Mouse (Mus musculus): ENCODE data around the gene Gm9117. TPM values are rescaled to one million over a fixed set of nuclear protein-coding genes. Genes with fewer than 3 reads are reported as not detected.
"Not testable (repeated sequence)": the region's sequence is repeated elsewhere in the genome, so short reads cannot be mapped to it uniquely, and the experiment has no call there.

The Gm9117 gene
- polyA plus RNA-seq (2015; fragmentation: Nextera tagmentation; extraction: Ambion mirVana): 0.20 and 0.37 TPM in 2 replicates

DNA sequence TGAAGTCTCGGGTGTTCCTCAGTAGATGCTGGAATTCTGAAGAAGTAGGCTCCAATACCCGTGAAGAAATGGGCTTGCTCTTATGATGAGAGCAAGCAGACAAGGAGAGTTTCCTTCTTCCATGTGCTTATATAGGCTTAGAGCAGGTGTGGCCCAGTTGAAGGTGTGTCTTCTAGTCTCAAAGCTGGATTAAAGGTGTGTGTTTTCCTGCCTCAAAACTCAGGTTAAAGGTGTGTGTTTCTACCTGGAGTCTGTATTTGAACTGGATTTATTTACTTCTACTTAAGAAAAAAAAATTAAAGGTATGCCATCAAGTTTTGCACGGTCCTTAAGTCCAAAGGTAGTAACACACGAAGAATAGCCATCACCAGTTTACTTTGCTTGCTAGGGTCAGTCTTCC is at the start of gene Gm9117:
Gm9117 (minus strand) TSS at position 101 of the 400 bp plus-strand sequence.
- H3K9me3 ChIP-seq; H3K4me2 ChIP-seq (replicated peaks); H3K27ac ChIP-seq; H3K27me3 ChIP-seq (replicated peaks); ATAC-seq; H3K4me3 ChIP-seq (replicated peaks); H3K9ac ChIP-seq; H3K4me1 ChIP-seq (replicated peaks); H3K36me3 ChIP-seq: not testable (repeated sequence)
- 75% methylated on average over 4 of the region's 4 CpGs for WGBS

DNA sequence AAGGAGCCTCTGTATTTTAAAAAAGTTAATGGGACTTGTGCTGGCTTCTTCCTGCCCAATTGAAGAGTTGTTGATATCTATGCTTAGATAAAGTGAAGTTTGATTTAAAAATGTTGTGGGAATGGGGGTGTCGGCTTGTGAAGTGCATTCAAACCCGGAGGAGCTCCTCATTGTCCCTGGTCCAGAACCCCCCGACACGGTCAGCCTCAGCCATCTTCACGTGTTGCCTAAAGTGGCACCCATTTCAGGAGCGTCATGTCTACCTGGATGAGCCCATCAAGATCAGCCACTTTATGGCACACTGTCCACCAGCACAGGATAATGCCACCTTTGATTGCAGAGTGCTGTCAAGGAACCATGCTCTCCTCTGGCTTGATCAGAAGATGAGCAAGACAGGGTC is 25.6 kb upstream of the Gm9117 start:
- not testable (repeated sequence) for H3K27me3 ChIP-seq (replicated peaks); H3K9ac ChIP-seq; H3K4me2 ChIP-seq (replicated peaks); H3K9me3 ChIP-seq; H3K36me3 ChIP-seq; H3K4me3 ChIP-seq (replicated peaks); H3K27ac ChIP-seq; ATAC-seq; H3K4me1 ChIP-seq (replicated peaks)
- 87% methylated on average over 6 of the region's 6 CpGs for WGBS

DNA sequence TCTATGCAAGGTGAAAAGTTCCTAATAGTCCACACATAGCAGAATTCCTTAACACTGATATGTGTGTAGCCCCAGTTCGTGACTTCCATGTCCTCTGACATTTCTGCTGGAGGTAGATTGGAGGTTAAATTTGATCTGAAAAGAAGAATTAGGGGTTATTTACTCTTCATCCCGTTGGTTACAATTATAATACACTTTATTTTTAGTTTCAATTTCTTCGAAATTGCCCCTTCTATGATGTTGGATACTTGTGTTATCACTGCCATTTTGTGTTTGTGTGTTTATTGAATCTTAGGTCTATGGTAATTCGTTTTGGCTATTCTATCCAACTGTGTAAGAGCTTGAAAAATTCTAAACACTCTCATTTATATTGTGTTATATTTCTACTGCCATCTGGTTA is 17.9 kb upstream of the Gm9117 start, which contains the start of gene Tdpoz5:
Tdpoz5 (minus strand) TSS at position 101 of the 400 bp plus-strand sequence.
- not testable (repeated sequence) for H3K9me3 ChIP-seq; H3K4me1 ChIP-seq (replicated peaks); H3K27me3 ChIP-seq (replicated peaks); H3K9ac ChIP-seq; H3K36me3 ChIP-seq; H3K4me2 ChIP-seq (replicated peaks); H3K27ac ChIP-seq; ATAC-seq; H3K4me3 ChIP-seq (replicated peaks)
- WGBS: 74% methylated on average over 3 of the region's 4 CpGs

DNA sequence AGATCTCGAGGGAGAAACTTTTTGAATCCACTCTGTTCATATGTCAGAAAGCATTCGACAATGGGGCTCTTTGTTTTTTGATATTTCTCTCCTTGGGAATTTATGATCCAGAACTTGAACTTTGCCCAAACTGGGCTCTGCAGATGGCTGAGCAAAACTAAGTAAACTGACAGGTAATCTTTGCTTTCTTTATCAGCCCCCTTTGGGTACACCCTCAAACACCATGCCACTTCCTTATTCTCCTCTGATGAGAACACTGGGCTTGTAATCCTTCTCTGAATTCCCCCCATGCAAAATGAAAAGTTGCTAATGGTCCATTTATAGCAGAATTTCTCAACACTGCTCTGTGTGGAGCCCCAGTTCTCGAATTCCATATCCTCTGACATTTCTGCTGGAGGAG is 5.0 kb downstream of the Gm9117 start:
- not testable (repeated sequence) for H3K27me3 ChIP-seq (replicated peaks); H3K27ac ChIP-seq; H3K9me3 ChIP-seq; H3K9ac ChIP-seq; H3K4me2 ChIP-seq (replicated peaks); H3K4me1 ChIP-seq (replicated peaks); H3K4me3 ChIP-seq (replicated peaks); H3K36me3 ChIP-seq
- peak; percentile 96 for ATAC-seq
- WGBS: 33% methylated on average over 1 of the region's 3 CpGs

Other genes with a start within 250 kb of the Gm9117 start
- gene Gm5773, start 170.5 kb downstream of the Gm9117 start, polyA plus RNA-seq (2015; fragmentation: Nextera tagmentation; extraction: Ambion mirVana): not detected in 2 replicates
- not detected in 2 replicates for gene Tdpoz4, start 147.1 kb downstream of the Gm9117 start, polyA plus RNA-seq (2015; fragmentation: Nextera tagmentation; extraction: Ambion mirVana)
- gene Tdpoz3, start 117.5 kb downstream of the Gm9117 start, polyA plus RNA-seq (2015; fragmentation: Nextera tagmentation; extraction: Ambion mirVana): not detected in 2 replicates
- not detected in 2 replicates for gene Tdpoz5, start 17.8 kb upstream of the Gm9117 start, polyA plus RNA-seq (2015; fragmentation: Nextera tagmentation; extraction: Ambion mirVana)
- gene Gm9125, start 111.3 kb upstream of the Gm9117 start, polyA plus RNA-seq (2015; fragmentation: Nextera tagmentation; extraction: Ambion mirVana): not detected in 2 replicates
- gene Gm10697, start 129.1 kb upstream of the Gm9117 start, polyA plus RNA-seq (2015; fragmentation: Nextera tagmentation; extraction: Ambion mirVana): not detected in 2 replicates
- not detected in 2 replicates for gene Gm10696, start 234.7 kb upstream of the Gm9117 start, polyA plus RNA-seq (2015; fragmentation: Nextera tagmentation; extraction: Ambion mirVana)